ENCODE assay signal across 19 mouse cellular contexts in the genomic region with DNA sequence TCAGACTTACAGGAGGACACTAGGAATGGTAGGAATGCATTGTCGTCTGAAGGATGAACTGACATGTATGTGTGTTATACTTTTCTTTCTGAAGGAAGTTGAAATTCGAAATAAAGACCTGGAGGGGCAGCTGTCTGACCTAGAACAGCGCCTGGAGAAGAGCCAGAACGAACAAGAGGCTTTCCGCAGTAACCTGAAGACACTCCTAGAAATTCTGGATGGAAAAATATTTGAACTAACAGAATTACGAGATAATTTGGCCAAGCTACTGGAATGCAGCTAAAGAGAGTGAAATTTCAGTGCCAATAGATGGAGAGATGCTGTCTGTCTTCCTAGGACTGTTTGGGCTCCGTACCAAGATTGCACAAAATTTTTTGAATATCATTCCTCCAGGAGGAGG.
"Had no signal": no experiment of that assay in that cellular context is flagged by ENCODE, and none has a peak within 500 bp of the region (broad histone marks: within the 10 kb centered on the region; RNA-seq: fewer than 3 reads in every experiment).

No protein-coding gene starts in this region.

- H3K36me3 ChIP-seq: stomach, embryonic 15.5 days had no signal

- DNase-seq: lung, adult 18-20 months; lung, embryonic 14.5 days; lung, postnatal 10 days; lung, postnatal 4 days; midbrain, embryonic 14.5 days; retina, postnatal 1 day; right cerebral cortex, adult 18-20 months; right cerebral cortex, postnatal 25 days; thymus, adult 2 months; thymus, postnatal 25 days; thymus, postnatal 4 days had no signal

- H3K4me2 ChIP-seq: lung, embryonic 14.5 days; midbrain, embryonic 12.5 days; neural tube, embryonic 13.5 days; neural tube, embryonic 15.5 days; stomach, embryonic 15.5 days had no signal

- H3K27me3 ChIP-seq: midbrain, embryonic 12.5 days; neural tube, embryonic 13.5 days; neural tube, embryonic 15.5 days; stomach, embryonic 15.5 days had no signal

- H3K27ac ChIP-seq: midbrain, embryonic 10.5 days; midbrain, embryonic 12.5 days; neural tube, embryonic 13.5 days; neural tube, embryonic 15.5 days; stomach, embryonic 15.5 days; stomach, postnatal 0 days had no signal

- H3K4me1 ChIP-seq: midbrain, embryonic 10.5 days; midbrain, embryonic 12.5 days; neural tube, embryonic 13.5 days; neural tube, embryonic 15.5 days; stomach, embryonic 15.5 days had no signal

- H3K4me3 ChIP-seq: midbrain, embryonic 10.5 days; midbrain, embryonic 12.5 days; myocyte; neural tube, embryonic 13.5 days; neural tube, embryonic 15.5 days; stomach, embryonic 15.5 days had no signal

- H3K9ac ChIP-seq: lung, embryonic 14.5 days; midbrain, embryonic 12.5 days; neural tube, embryonic 13.5 days; neural tube, embryonic 15.5 days; stomach, embryonic 15.5 days had no signal

- ATAC-seq: midbrain, embryonic 16.5 days had no signal

- H3K9me3 ChIP-seq: midbrain, embryonic 12.5 days; neural tube, embryonic 13.5 days; neural tube, embryonic 15.5 days; stomach, embryonic 15.5 days had no signal
